Mouse (Mus musculus) Patski (cell line): Measurements from ENCODE around the gene Obsl1. TPM values are rescaled to one million over a fixed set of nuclear protein-coding genes. Genes with fewer than 3 reads are reported as not detected.

Experiments
- ATAC-seq: fragments of 100-300 bp; one replicate; pipeline ENCODE4 v1.8.0; 2021
- CTCF ChIA-PET: fragments of 350-600 bp; sonication (Branson Sonifier 250); formaldehyde crosslinking; loops from one replicate; lab custom pipeline; 2022; ENCODE audit warnings: inconsistent platforms; lab: Charles Lee
- POLR2A ChIA-PET: fragments of 350-600 bp; sonication (Branson Sonifier 250); formaldehyde crosslinking; loops from one replicate; lab custom pipeline; 2022; ENCODE audit warnings: antibody characterized with exemption, inconsistent platforms; lab: Charles Lee
- DNase-seq: peaks from one replicate; pipeline ENCODE4 v3.0.0-alpha.2; 2011; ENCODE audit warnings: low read depth, low spot score
- H3K27me3 ChIP-seq: fragments of 371-371 bp; one replicate; pipeline ENCODE4 v1.5.1; 2021
- CTCF ChIP-seq: fragments of 100-300 bp; IDR thresholded peaks from one replicate; pipeline ENCODE4 v1.5.1; 2021
- in situ Hi-C: fragments of 300-500 bp; cut with MboI; formaldehyde crosslinking; loops from 3 replicates; pipeline ENCODE4 v1.11.1; 2018; ENCODE audit warnings: low pct_unique_long_range_greater_than_20kb, mixed read lengths
- polyA plus RNA-seq: library from polyadenylated mRNA; unstranded; gene quantifications from one replicate; pipeline ENCODE4 v1.2.3, GENCODE M21; 2021

The Obsl1 gene
- polyA plus RNA-seq, 1 experiment from 2014 or later, result 33.3 TPM

GRCm38 (mm10) chr1:75441471-75441996, 64.7 kb downstream of the Obsl1 start:
- TF ChIP-seq CTCF, result no peak
- CTCF ChIA-PET, result interaction anchor here (1.4 to 4.0 kb wide), 2 partner anchors 26 to 98 kb away, joined by 4 to 27 read pairs; no protein-coding TSS in a partner anchor
- no peaks in the 10 kb centered on the region for H3K27me3 ChIP-seq
- in situ Hi-C loops, result no loop called here
- POLR2A ChIA-PET, result interaction anchor here (0.6 kb wide), 1 partner anchor 11 kb away, joined by 3 read pairs; no protein-coding TSS in a partner anchor
- DNase-seq, result no peak
- no peak for ATAC-seq

GRCm38 (mm10) chr1:75440661-75441060, 65.6 kb downstream of the Obsl1 start:
- DNase-seq, result no peak
- ATAC-seq, result no peak
- ChIA-PET CTCF (interaction anchor here (1.4 kb wide), 1 partner anchor 97 kb away, joined by 4 read pairs; no protein-coding TSS in a partner anchor), POLR2A (interaction anchor here (1.0 kb wide), 1 partner anchor 96 kb away, joined by 3 read pairs; no protein-coding TSS in a partner anchor)
- no peak for TF ChIP-seq CTCF
- in situ Hi-C loops, result no loop called here
- no peaks in the 10 kb centered on the region for H3K27me3 ChIP-seq

- H3K27me3 ChIP-seq, result no peaks in the 10 kb centered on the region
- POLR2A ChIA-PET, result no interaction called here
- ATAC-seq, result no peak
- in situ Hi-C loops, result no loop called here
- CTCF ChIA-PET, result no interaction called here
- TF ChIP-seq CTCF, result no peak
- no peak for DNase-seq
These were observed 67.5 kb downstream of the Obsl1 start for GRCm38 (mm10) chr1:75438782-75439181.

- no peak for TF ChIP-seq CTCF
- in situ Hi-C loops, result no loop called here
- H3K27me3 ChIP-seq, result no peaks in the 10 kb centered on the region
- ChIA-PET CTCF (interaction anchor here (0.7 to 2.7 kb wide), 12 partner anchors 9 to 95 kb away, joined by 3 to 12 read pairs (median 3); no protein-coding TSS in a partner anchor), POLR2A (interaction anchor here (0.7 kb wide), 2 partner anchors 51 to 122 kb away, joined by 3 to 5 read pairs; no protein-coding TSS in a partner anchor)
- peak; percentile 85 for ATAC-seq
- DNase-seq, result no peak
These were observed 70.5 kb downstream of the Obsl1 start, which contains the start of gene Gmppa for GRCm38 (mm10) chr1:75435475-75436328. Gmppa (plus strand) TSS chr1:75435930.

Other genes with a start within 250 kb of the Obsl1 start
- gene Ptprn, start 241.9 kb downstream of the Obsl1 start, polyA plus RNA-seq, result 0.33 TPM
- not detected for gene Resp18, start 228.0 kb downstream of the Obsl1 start, polyA plus RNA-seq
- gene Dnpep, start 188.5 kb downstream of the Obsl1 start, polyA plus RNA-seq, result 151 TPM
- gene Des, start 146.1 kb downstream of the Obsl1 start, polyA plus RNA-seq, result 0.23 TPM
- gene Speg, start 131.2 kb downstream of the Obsl1 start, polyA plus RNA-seq, result 73.0 TPM
- gene Gmppa, start 70.5 kb downstream of the Obsl1 start, polyA plus RNA-seq, result 76.8 TPM
- gene Asic4, start 56.0 kb downstream of the Obsl1 start, polyA plus RNA-seq, result 0.04 TPM
- 65.0 TPM for gene Chpf, start 27.1 kb downstream of the Obsl1 start, polyA plus RNA-seq
- gene Tmem198, start 26.9 kb downstream of the Obsl1 start, polyA plus RNA-seq, result 1.7 TPM
- gene Inha, start 625 bp upstream of the Obsl1 start, polyA plus RNA-seq, result 5.7 TPM
- gene Stk11ip, start 15.1 kb upstream of the Obsl1 start, polyA plus RNA-seq, result 22.7 TPM
- gene Slc4a3, start 39.8 kb upstream of the Obsl1 start, polyA plus RNA-seq, result 60.2 TPM